13 mouse cellular contexts compared by ENCODE assay signal in genomic region chr1:183188115-183189013, GRCm38 (mm10). TPM values are rescaled to one million over a fixed set of nuclear protein-coding genes. Genes with fewer than 3 reads are reported as not detected.
DNase-seq lines count a peak whose midpoint lies in the region; ATAC-seq and TF ChIP-seq lines count a peak whose summit lies in the region.
"Had no signal": no experiment of that assay in that cellular context is flagged by ENCODE, and none has a peak within 500 bp of the region (broad histone marks: within the 10 kb centered on the region; RNA-seq: fewer than 3 reads in every experiment).

No protein-coding gene starts in this region.

- ATAC-seq in midbrain, embryonic 11.5 days (ENCODE audit: low FRiP score): no peak
- ATAC-seq in heart, embryonic 16.5 days (replicated peaks; ENCODE audit: extremely low read depth, insufficient read depth, low FRiP score): peak; percentile 62
- ATAC-seq in inflammation-experienced regulatory T-cells, adult 6 months: no peak
- ATAC-seq: liver, postnatal 0 days had no signal

- WGBS in midbrain, embryonic 11.5 days: 82% methylated on average over 20 of the region's 20 CpGs
- 85% methylated on average over 20 of the region's 20 CpGs for WGBS in midbrain, embryonic 10.5 days
- 51% methylated on average over 20 of the region's 20 CpGs for WGBS in heart, embryonic 16.5 days

- H3K9ac ChIP-seq in midbrain, embryonic 11.5 days (ENCODE audit: low read length): no peak overlapping the region
- H3K9ac ChIP-seq in heart, embryonic 16.5 days (ENCODE audit: low read length): peak overlapping the region; percentile 7; the same call in 1 of the 2 replicates
- H3K9ac ChIP-seq: hindbrain, embryonic 13.5 days; liver, postnatal 0 days had no signal

- H3K36me3 ChIP-seq in midbrain, embryonic 11.5 days (ENCODE audit: control insufficient read depth, insufficient read depth, low read length): no peaks in the 10 kb centered on the region
- H3K36me3 ChIP-seq in midbrain, embryonic 10.5 days: no peaks in the 10 kb centered on the region
- no peaks in the 10 kb centered on the region for H3K36me3 ChIP-seq in heart, embryonic 16.5 days (ENCODE audit: control insufficient read depth, insufficient read depth)
- H3K36me3 ChIP-seq: hindbrain, embryonic 13.5 days had no signal

- no peak for TF ChIP-seq POLR2A in embryonic fibroblast, embryonic 13.5 days (IDR thresholded peaks at IDR 0.05; ENCODE audit: low read depth, low read length)

- DNase-seq in midbrain, embryonic 11.5 days (ENCODE audit: low spot score, missing footprints): peak; percentile 59
- no peak for DNase-seq in midbrain, embryonic 10.5 days (ENCODE audit: low spot score)
- no peak for DNase-seq in spleen, adult 12 weeks (ENCODE audit: low spot score)
- DNase-seq in urinary bladder, adult 2 months (ENCODE audit: low spot score): no peak
- DNase-seq: cerebellum, postnatal 25 days; kidney, adult 2 months; liver, postnatal 0 days; right cerebral cortex, postnatal 14 days; thymus, postnatal 25 days had no signal

- TF ChIP-seq CTCF in embryonic fibroblast, embryonic 13.5 days (IDR thresholded peaks at IDR 0.05; ENCODE audit: borderline replicate concordance, insufficient read depth, low read length): no peak

- no peak overlapping the region for H3K4me3 ChIP-seq in midbrain, embryonic 11.5 days (ENCODE audit: low read depth, low read length)
- no peak overlapping the region for H3K4me3 ChIP-seq in midbrain, embryonic 10.5 days
- H3K4me3 ChIP-seq in embryonic fibroblast, embryonic 13.5 days (ENCODE audit: insufficient read depth, low read length): no peak overlapping the region
- H3K4me3 ChIP-seq in heart, embryonic 16.5 days (ENCODE audit: low read length): no peak overlapping the region
- H3K4me3 ChIP-seq: hindbrain, embryonic 13.5 days had no signal

- H3K27ac ChIP-seq in midbrain, embryonic 11.5 days (ENCODE audit: low read depth, low read length): no peak overlapping the region
- H3K27ac ChIP-seq in midbrain, embryonic 10.5 days (replicated peaks): no peak overlapping the region
- H3K27ac ChIP-seq in embryonic fibroblast, embryonic 13.5 days (ENCODE audit: insufficient read depth, low read length): peak overlapping the region; percentile 83
- peak overlapping the region; percentile 57 for H3K27ac ChIP-seq in heart, embryonic 16.5 days (ENCODE audit: low read length)
- H3K27ac ChIP-seq: hindbrain, embryonic 13.5 days had no signal

- H3K9me3 ChIP-seq in midbrain, embryonic 11.5 days (ENCODE audit: control insufficient read depth, low read length): no peaks in the 10 kb centered on the region
- no peaks in the 10 kb centered on the region for H3K9me3 ChIP-seq in midbrain, embryonic 10.5 days (replicated peaks)
- no peaks in the 10 kb centered on the region for H3K9me3 ChIP-seq in heart, embryonic 16.5 days (replicated peaks; ENCODE audit: control insufficient read depth, low read length)
- H3K9me3 ChIP-seq: hindbrain, embryonic 13.5 days had no signal

- H3K27me3 ChIP-seq in midbrain, embryonic 11.5 days (ENCODE audit: control insufficient read depth, insufficient read depth, low read length): no peaks in the 10 kb centered on the region
- no peaks in the 10 kb centered on the region for H3K27me3 ChIP-seq in midbrain, embryonic 10.5 days (ENCODE audit: low read depth, poor library complexity, severe bottlenecking)
- H3K27me3 ChIP-seq in heart, embryonic 16.5 days (ENCODE audit: control insufficient read depth, insufficient read depth, low read length): no peaks in the 10 kb centered on the region
- H3K27me3 ChIP-seq: hindbrain, embryonic 13.5 days had no signal

- peaks cover 2% of the 10 kb centered on the region; the same call in 1 of the 2 replicates for H3K4me1 ChIP-seq in midbrain, embryonic 11.5 days (ENCODE audit: control insufficient read depth, insufficient read depth, low read length)
- H3K4me1 ChIP-seq in midbrain, embryonic 10.5 days: peaks cover 38% of the 10 kb centered on the region
- peaks cover 15% of the 10 kb centered on the region for H3K4me1 ChIP-seq in embryonic fibroblast, embryonic 13.5 days (ENCODE audit: control insufficient read depth, insufficient read depth, low read length)
- peaks cover 52% of the 10 kb centered on the region for H3K4me1 ChIP-seq in heart, embryonic 16.5 days (ENCODE audit: control insufficient read depth, insufficient read depth, low read length)

- no peak overlapping the region for H3K4me2 ChIP-seq in midbrain, embryonic 11.5 days
- peak overlapping the region; percentile 16; the same call in 1 of the 2 replicates for H3K4me2 ChIP-seq in heart, embryonic 16.5 days (ENCODE audit: low read depth, low read length)
- H3K4me2 ChIP-seq: hindbrain, embryonic 13.5 days had no signal

RNA-seq across cellular contexts. Expression of gene Disp1, which starts 33.0 kb away (rescaled TPM):
- 8.8 and 9.3 TPM in 2 replicates for polyA plus RNA-seq in midbrain, embryonic 11.5 days (2014; fragmentation: Nextera tagmentation; extraction: Ambion mirVana)
- polyA plus RNA-seq in midbrain, embryonic 10.5 days (2016; fragmentation: Nextera tagmentation; extraction: Ambion mirVana): 8.6 and 11.1 TPM in 2 replicates
- polyA plus RNA-seq in embryonic fibroblast, embryonic 13.5 days (2011; ENCODE audit: insufficient read length, low read depth, missing spikeins): 25.3 and 26.5 TPM in 2 replicates
- 9.9 and 10.3 TPM in 2 replicates for polyA plus RNA-seq in heart, embryonic 16.5 days (2015; fragmentation: Nextera tagmentation; extraction: Ambion mirVana)
- polyA plus RNA-seq in urinary bladder, adult 2 months (2012; rRNA removed): 5.2 and 7.8 TPM in 2 replicates
- polyA plus RNA-seq in inflammation-experienced regulatory T-cells, adult 6 months (2017; shearing (Covaris generic)): 1 to 10 TPM; 4.2 to 6.9 (median 4.8) TPM

Comparison
In these comparisons a context has a peak if more than half of its experiments do, and no peak if none do; other contexts are left out.
1. H3K27ac ChIP-seq: peak in embryonic fibroblast, embryonic 13.5 days (single experiment) and heart, embryonic 16.5 days (single experiment); none in midbrain, embryonic 11.5 days (single experiment) and midbrain, embryonic 10.5 days (single experiment).